Mouse (Mus musculus) left cerebral cortex, postnatal 36 days (tissue): Measurements from ENCODE around the gene Jarid2. TPM values are rescaled to one million over a fixed set of nuclear protein-coding genes. Genes with fewer than 3 reads are reported as not detected.
"Not testable (repeated sequence)": the region's sequence is repeated elsewhere in the genome, so short reads cannot be mapped to it uniquely, and the experiment has no call there.

ENCODE experiments used
- DNase-seq, 2 experiments: peaks; one replicate each; pipeline ENCODE4 v3.0.0; 2021 to 2022; ENCODE audit warnings: low spot score in 2 of 2, mixed read lengths in 1 of 2
- intact Hi-C: fragments of 180-260 bp; cut with DNase I; formaldehyde crosslinking; loops from one replicate; pipeline ENCODE4 v1.15.1; 2025
- total RNA-seq, 2 experiments: library from RNA; stranded (reverse); gene quantifications; 2 replicates each; pipeline ENCODE4 v1.2.3; 2021

Gene Jarid2
- total RNA-seq, 2 experiments from 2014 or later: 32.3 to 40.7 TPM

DNA sequence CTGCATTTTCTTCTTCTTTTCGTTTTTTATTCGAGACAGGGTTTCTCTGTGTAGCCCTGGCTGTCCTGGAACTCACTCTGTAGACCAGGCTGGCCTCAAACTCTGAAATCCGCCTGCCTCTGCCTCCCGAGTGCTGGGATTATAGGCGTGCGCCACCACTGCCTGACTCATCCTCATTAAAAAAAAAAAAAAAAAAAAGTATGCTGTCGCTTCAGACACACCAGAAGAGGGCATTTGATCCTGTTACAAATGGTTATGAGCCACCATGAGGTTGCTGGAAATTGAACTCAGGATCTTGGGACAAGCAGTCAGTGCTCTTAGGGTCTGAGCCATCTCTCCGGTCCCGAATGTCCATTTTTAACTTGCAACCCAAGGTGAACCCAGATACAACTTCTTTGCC lies 5.8 kb upstream of the Jarid2 start:
- DNase-seq, intact Hi-C loops: not testable (repeated sequence)

DNA sequence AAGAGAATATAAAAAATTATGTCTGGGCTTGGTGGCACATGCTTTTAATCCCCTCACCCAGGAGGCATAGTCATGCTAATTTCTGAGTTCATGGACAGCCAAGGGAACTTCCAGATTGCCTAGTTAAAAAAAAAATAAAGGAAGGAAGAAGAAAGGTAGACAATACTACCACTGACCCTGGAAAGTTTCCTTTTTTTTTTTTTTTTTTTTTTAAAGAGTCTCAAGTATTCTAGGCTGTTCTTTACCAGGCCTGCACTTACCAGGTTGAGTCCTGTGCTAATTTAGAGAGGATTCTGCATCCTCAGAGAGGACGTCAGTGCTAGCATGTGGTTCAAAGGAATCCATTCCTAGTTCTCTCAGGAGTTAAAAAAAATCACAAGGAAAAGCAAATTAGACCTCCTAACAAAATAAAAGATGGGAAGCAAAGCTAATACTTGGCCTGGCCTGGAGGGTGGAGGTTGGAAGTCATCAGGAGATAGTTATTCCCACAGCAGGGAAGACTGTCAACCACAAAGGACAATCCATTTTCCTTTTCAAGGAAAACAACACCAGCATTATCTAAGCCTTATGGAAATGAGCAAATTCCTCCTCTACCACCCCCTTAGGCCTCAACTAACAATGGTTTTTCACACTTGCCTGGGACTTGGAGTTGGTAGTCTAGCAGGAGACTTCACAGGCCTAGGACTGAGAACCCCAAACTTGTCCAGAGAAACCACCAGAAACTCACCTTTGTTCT lies 961 bp upstream of the Jarid2 start:
- DNase-seq: no peak
- intact Hi-C loops: no loop called here

DNA sequence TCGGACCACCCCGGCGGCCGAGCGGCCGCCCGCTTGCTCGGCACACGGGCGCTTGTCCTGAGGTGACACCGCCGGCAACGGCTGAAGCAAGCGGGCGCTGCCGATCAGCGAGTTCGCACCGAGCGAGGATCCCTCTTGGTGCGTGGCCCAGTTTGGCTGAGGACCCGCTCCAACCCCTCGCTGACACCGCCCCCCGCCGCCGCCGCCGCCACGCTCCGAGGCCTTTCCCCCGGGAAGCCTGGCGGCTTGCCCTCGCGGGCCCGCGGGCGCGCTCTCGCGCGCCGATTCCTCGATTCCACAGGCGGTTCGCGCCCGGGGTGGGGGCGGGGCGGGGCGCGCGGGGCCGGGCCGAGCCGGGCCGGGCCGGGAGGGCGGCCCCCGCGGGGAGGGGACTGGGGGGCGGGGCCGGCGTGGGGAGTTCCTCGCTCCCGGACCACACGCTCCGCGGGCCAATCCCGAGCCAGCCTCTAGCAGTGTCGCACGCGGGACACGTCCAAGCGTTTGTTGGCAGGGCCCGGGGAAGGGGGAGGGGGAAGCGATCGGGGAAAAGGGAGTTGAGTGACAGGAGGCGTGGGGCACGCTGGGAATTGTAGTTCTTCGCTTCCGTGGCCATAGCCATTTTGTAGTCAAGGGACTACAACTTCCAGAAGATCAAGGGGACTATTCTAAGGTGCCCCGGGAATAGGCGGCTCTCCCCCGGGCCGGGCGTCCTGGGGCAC lies 1.0 kb downstream of the Jarid2 start:
- peak; percentile 99 to 100 for DNase-seq
- intact Hi-C loops: loop anchor here (5.0 to 10.0 kb wide), 5 partner anchors 67 to 868 kb away; no protein-coding TSS in a partner anchor

DNA sequence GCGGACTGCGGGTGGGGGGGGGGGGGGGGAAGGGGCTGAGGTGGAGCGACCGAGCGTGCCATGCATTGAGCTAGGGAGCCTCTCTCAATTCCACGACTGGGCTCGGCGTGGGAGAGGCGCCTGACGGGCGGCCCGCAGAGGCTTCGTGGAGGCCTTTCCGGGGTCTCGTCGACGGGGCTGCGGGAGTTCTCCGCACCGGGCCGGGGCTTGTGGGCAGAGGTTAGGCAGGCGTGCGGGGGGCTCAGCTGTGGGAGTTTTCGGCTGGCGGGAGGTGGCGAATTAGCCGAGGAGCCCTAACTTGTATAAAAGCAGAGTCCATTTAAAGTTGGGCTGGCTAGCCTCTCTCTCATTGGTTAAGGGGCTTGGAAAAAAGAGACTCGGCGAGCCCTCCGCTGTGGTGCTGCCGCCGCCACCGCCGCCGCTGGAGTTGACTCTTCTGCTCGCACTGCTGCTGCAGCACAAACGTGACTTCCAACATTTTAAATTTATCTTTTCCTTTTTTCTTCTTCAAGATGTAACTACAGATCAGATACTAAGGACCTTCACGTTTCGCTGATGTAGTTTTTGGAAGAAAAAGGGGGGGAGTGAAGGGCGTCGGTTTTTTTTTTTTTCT lies 1.8 kb downstream of the Jarid2 start:
- DNase-seq: peak; percentile 92 to 93
- intact Hi-C loops: loop anchor here (5.0 to 10.0 kb wide), 5 partner anchors 66 to 869 kb away; no protein-coding TSS in a partner anchor

DNA sequence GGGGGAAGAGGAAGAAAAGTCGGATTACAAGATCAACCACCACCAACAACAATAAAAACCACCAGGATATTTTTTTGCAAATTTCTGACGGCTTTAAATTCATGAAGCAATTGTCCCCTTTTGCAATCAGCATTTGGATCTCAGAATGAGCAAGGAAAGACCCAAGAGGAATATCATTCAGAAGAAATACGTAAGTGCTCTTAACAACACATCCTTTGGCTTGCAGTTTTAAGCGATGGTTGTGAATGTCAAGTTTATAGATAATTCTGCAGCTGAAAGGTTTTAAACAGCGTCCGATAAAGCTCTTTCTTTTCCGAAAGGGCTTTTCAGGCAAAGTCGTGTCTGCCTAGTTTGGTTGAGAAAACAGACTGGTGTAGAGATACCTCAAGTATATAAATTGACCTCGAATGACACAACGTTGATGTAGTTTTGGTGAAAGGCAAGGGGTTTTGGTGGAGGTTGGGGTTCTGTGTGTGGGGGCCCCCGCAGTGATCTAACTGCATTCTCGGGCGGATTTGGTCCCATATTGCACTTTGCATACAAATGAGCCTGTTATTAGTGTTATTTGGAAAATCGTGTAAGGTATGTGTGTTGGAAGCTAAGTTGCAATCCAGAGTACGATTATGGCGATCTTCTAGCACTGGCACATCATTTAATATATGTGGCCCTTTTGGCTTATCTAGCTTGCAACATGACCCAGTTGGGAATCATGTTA lies 2.6 kb downstream of the Jarid2 start:
- intact Hi-C loops: loop anchor here (5.0 to 10.0 kb wide), 5 partner anchors 65 to 870 kb away; no protein-coding TSS in a partner anchor
- peak in 1 of 2 experiments; percentile 7 for DNase-seq

DNA sequence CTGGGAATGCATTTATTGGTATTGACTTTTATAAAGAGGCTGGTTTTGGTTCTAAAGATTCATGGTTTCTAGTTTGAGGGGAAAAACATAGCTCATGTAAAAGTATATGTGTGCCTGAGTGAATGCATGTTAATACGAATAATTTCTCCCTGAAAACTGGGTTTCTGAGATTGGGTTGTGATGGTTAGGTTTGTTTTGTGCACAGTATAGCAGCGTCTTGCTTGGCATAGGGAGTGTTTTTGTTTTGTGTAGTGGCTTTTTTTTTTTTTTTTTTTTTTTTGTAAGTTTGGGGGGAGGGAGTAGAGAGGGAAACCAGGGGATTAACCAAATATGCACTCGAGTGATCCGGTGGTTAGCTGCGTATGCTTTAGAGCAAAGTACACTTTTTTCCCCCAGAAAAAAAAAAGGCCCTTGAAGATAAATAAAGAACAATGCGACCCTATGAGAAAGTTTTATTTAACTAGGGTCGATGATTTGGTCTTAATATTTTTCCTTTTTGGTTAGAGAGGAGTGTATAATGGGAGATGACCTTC lies 3.2 kb downstream of the Jarid2 start:
- intact Hi-C loops: loop anchor here (5.0 to 10.0 kb wide), 5 partner anchors 65 to 870 kb away; no protein-coding TSS in a partner anchor
- DNase-seq: no peak

DNA sequence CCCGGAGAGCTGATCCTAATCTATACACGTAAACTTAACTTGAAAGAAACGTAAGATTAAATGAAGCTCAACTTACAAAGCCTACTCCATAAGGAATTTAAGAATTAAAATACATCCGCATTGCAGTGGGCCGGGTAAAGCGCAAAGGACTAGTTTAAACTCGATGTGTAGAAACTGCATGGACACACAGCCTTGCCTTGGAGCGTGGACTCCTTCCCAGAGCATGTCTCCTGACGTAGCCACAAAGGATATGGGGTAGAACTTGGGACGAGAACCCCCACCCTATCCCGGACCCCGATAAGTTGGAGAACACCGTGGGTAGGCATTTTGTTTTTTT lies 3.7 kb downstream of the Jarid2 start:
- intact Hi-C loops: loop anchor here (5.0 to 10.0 kb wide), 5 partner anchors 64 to 871 kb away; no protein-coding TSS in a partner anchor
- DNase-seq: no peak

DNA sequence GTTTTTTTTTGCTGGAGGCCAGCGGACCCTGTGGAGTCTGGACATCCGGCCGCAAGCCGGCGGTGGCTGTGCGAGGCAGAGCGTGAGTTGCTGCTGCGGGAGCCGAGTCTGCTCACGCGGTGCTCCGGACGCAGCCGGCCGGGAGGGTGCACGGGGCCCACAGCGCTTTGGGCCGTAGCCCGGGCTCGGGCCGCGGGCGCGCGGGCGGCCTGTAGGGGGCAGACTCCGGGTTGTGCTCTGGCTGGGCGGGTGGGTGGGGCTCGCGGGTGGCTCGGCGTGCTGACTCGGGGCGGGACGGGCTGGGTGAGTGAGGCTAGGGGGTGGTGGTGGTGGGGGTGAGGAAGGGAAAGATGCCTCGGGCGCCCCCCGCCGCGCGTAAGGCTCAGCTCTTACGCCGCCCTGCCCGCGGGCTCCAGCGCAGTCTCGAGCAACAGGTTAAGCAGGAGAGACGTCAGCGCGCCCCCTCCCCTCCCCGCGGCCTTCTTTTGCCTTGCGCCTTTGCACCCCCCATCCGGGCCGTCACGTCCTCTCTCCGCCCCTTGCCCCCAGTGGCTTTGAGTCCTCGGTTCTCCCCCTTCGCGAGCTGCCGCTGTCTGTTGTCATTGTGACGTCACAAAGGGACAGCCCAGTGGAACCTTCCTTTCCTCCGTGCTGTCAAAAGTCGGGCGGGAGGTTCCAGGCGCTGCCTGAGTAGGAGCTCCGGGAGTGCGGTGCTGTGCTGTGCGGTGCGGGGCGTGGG lies 4.3 kb downstream of the Jarid2 start:
- peak; percentile 68 to 71 for DNase-seq
- intact Hi-C loops: loop anchor here (5.0 to 10.0 kb wide), 5 partner anchors 64 to 871 kb away; no protein-coding TSS in a partner anchor

DNA sequence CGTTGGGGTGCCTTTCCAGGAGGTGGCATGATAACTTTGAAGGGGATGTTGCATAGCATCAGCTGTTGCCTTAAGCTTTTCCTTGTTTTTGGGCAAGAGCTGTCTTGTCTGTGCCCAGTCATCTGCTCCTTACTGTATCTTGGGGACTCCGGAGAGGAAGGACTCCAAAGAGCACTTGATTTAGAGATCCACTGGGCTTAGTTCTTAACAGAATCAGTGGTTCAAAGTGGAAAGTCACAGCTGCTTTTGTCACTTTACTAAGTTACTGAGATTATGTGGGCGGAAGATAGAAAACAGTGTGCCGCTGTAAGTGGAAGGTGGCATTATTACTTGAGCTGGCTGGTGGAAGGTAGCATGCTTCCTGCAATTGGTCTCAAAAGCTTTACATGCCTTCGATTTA lies 5.2 kb downstream of the Jarid2 start:
- intact Hi-C loops: loop anchor here (5.0 to 10.0 kb wide), 5 partner anchors 63 to 872 kb away; no protein-coding TSS in a partner anchor
- no peak for DNase-seq

DNA sequence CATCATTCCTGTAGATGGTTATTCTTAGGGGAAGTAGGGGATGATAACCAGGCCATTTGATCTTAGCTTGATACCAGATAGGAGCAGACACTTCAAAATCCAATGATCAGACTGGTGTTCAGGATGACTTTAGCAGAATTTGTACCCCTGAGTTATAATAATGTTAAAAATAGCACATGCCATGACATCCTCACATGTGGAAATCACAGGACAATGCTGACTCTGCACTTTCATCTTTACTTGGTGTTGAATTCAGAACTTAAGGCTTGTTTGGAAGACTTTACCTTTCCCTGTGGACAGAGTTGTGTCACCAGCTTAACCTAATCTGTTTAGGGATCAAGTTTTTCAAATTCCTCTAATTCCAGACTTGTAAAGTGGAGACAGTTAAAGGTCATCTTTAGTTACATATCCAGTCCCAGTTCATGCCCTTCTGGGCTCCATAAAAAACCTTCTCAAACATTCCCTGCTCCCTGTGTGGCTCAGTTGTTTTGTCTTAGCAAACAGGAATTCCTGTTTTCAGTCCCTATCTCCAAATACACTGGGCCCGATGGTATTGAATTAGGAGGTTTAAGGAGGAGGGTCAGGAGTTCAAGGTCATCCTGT lies 5.9 kb downstream of the Jarid2 start:
- DNase-seq: no peak
- intact Hi-C loops: loop anchor here (10.0 kb wide), 1 partner anchor 100 kb away; no protein-coding TSS in a partner anchor

DNA sequence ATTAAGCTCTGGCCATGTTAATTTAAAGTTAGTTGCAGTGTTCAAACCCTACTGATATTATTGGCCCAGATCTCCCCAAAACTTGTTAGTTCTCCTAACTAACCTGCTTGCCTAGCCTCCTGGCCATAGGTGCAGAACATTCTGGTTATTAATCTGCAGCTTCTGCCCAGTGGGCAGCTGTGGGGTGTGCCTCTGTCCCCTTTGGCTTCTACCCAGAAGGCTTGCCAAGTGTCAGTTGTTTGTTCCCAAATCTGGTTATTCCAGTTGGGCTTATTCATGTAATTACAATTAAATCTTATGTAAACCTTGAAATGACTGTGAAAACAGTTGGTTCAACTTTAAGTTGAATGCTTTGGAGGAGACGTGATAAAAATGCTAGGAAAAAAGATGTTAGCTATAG lies 8.0 kb downstream of the Jarid2 start:
- DNase-seq: no peak
- intact Hi-C loops: loop anchor here (10.0 kb wide), 1 partner anchor 98 kb away; no protein-coding TSS in a partner anchor

DNA sequence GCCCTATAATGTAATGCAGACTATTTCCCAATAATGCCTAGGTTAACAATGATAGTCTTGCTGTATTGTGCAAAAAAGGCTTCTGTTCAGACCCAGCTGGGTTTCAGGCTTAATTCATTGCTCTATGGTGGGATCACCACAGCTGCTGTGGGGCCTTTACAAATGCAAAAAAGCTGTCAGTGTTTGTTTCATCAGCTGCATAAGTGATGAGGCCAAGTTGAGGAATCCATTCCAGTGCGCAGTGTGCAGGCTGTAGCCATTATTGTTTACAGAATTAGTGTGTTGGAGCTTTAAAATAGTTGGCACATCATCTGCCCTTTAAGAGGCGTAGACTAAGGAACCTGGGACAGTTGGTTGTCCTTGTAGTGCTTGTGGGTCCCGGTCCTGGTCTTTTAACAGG lies 22.5 kb downstream of the Jarid2 start:
- no peak for DNase-seq
- intact Hi-C loops: no loop called here

DNA sequence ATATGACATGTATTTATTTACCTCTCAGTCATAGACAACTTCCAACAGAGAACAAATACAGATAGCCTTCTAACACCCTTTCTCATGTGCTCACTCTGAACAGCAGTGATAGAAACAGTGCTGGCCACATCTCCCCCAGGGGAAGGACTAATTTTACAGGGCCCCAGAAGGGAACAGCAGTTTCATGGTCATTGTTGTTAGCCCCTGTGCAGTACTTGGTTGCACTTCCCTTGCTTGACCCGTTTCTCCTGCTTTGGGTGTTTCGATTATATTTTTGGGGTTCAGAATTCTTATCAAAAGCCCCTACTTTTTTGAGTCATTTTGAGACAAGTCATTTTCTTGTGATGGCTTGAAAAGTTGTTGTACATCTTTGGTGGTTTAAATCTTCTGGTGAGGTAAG lies 23.9 kb downstream of the Jarid2 start:
- DNase-seq: no peak
- intact Hi-C loops: no loop called here

DNA sequence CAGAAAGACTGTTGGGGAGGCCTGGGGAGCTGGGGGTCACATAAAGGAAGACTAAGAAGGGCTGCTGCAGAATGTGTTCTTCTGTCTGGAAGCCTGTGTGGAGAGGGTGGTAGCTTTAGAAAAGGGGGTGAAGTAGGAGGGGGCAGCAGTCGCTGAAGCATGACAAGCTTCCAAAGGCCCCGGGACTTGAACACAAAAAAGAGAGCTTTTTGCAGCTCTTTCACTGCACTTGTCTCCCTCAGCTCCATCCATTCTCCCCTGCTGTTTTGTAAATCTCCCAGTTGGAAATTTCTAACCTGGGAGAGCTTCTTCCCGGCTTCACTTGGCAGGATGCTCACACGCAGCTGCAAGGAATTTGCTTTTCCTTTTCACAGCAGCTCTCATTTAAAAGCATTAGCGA lies 26.2 kb downstream of the Jarid2 start:
- intact Hi-C loops: no loop called here
- DNase-seq: no peak

DNA sequence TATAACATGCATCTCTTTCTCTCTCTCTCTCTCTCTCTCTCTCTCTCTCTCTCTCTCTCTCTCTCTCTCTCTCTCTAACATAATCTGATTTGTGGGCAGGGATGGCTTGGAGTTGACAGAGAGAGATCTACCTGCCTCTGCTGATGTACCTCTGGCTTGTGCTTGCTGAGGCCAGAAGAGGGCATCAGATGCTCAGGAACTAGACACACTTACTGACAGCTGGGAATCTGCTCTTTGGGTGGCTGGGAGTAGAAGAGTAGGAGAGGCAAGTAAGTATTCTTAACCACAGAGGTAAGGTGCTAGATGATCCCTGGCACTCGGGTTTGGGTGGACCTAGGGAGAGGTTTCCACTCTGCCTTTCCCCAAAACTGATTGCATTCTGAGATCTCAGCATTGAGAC lies 29.5 kb downstream of the Jarid2 start:
- no peak for DNase-seq

DNA sequence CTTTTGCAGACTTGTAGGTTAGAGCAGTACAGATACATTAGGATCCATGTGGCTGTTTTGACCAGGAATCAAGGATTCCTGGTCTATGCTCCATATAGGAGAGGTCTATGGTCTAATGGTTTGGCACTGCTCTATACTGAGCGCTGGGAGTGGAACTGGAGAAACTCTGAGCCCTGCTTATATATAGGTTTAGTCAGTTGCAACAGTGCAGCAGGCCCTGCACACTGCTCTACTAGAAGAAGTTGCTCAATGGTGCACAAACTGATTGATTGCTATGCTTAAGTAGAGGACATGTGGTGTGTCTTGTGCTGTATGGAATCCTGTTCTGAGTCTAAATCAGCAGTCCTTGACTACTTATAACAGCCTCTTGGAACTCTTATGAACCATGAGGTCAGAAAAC lies 31.5 kb downstream of the Jarid2 start:
- intact Hi-C loops: no loop called here
- no peak for DNase-seq

More for the DNA sequence above, 29.5 kb downstream of the Jarid2 start:
- intact Hi-C loops: no loop called here

DNA sequence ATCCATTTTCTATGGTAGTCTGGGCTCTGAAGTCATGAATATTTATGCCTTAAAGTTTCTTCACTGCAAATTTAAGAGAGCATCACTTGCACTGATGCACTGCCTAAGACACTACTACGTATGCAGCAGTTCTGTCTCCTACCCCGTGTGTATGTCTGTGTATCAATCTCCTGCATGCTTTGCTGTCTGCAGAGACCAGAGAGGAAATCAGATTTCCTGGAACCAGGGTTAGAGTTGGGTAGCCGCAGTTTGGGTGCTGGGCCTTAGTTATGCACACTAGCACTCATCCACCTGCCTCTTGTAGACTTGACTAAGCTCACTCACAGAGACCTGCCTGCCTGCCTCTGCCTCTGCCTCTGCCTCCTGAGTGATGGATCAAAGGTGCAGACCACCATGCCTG lies 33.8 kb downstream of the Jarid2 start:
- DNase-seq: no peak
- intact Hi-C loops: no loop called here

DNA sequence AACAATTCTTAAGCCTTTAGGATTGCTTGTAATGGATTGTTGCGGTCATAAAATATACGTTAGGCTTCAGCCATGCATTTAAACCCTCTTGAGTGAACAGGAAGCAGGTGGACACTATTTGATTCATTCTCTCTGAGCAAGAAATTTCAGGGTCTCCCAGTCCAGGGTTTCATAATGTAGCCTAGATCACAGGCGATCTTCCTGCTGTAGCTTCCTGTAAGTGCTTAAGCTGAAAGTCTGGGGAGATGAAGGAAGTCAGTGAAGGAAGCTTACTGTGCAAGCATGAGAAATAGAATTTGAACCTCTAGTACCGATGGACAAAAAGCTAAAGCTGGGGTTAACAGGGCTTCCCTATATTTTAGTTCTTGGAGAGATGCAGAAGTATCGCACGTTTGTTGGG lies 38.5 kb downstream of the Jarid2 start:
- no peak for DNase-seq
- intact Hi-C loops: no loop called here
